Mouse (Mus musculus) lung, embryonic 14.5 days (tissue): Measurements from ENCODE around the gene C1s1. TPM values are rescaled to one million over a fixed set of nuclear protein-coding genes. Genes with fewer than 3 reads are reported as not detected.
"Not testable (repeated sequence)": the region's sequence is repeated elsewhere in the genome, so short reads cannot be mapped to it uniquely, and the experiment has no call there.

Experiments
- ATAC-seq: fragments of 200-750 bp; cut with Nextera tagmentation; 2 replicates; pipeline ENCODE4 v1.8.0; 2017; ENCODE audit warnings: mild to moderate bottlenecking, moderate TSS enrichment, moderate library complexity; ENCODE audit not compliant: insufficient read depth
- DNase-seq: peaks from one replicate; pipeline ENCODE4 v3.0.0-alpha.2; 2015
- H3K27ac ChIP-seq: fragments of 300-500 bp; sonication (generic); 2 replicates; pipeline ENCODE4 v1.5.1; 2014; ENCODE audit warnings: low read depth, mild to moderate bottlenecking, moderate library complexity
- H3K27me3 ChIP-seq: fragments of 300-500 bp; sonication (generic); 2 replicates; pipeline ENCODE4 v1.6.1; 2014; ENCODE audit warnings: low read length, control low read depth; ENCODE audit not compliant: insufficient read depth
- H3K36me3 ChIP-seq: fragments of 300-500 bp; sonication (generic); 2 replicates; pipeline ENCODE4 v1.6.1; 2014; ENCODE audit warnings: control low read depth; ENCODE audit not compliant: insufficient read depth
- H3K4me1 ChIP-seq: fragments of 300-500 bp; sonication (generic); 2 replicates; pipeline ENCODE4 v1.6.1; 2014; ENCODE audit warnings: antibody characterized with exemption, control low read depth; ENCODE audit not compliant: insufficient read depth
- H3K4me2 ChIP-seq: fragments of 300-500 bp; sonication (generic); 2 replicates; pipeline ENCODE4 v1.6.1; 2014; ENCODE audit warnings: mild to moderate bottlenecking
- H3K4me3 ChIP-seq: fragments of 300-500 bp; sonication (generic); 2 replicates; pipeline ENCODE4 v1.5.1; 2014; ENCODE audit warnings: low read depth, low read length
- H3K9ac ChIP-seq: fragments of 300-500 bp; sonication (generic); 2 replicates; pipeline ENCODE4 v1.6.1; 2014
- H3K9me3 ChIP-seq: fragments of 300-500 bp; sonication (generic); 2 replicates; pipeline ENCODE4 v1.6.1; 2016; ENCODE audit warnings: low read depth, low read length, control low read depth
- CTCF ChIP-seq: IDR thresholded peaks from 2 replicates; pipeline ENCODE4 v1.5.1; 2016; ENCODE audit warnings: antibody characterized with exemption, low read depth
- WGBS: fragments of 180-500 bp; shearing (Covaris S2); extraction: QIAGEN DNeasy Blood & Tissue Kit; methylation state at CpG from one replicate; pipeline ENCODE4 v1.1.7; 2014; 5-methylcytosine and 5-hydroxymethylcytosine counted together
- polyA plus RNA-seq: library from polyadenylated mRNA; unstranded; fragments of >200 nt; fragmentation: Nextera tagmentation; extraction: Ambion mirVana; gene quantifications from 2 replicates; pipeline ENCODE4 v1.2.1, GENCODE M21; 2014

C1s1 gene
- polyA plus RNA-seq, 1 experiment from 2014 or later, result 0.64 TPM

DNA sequence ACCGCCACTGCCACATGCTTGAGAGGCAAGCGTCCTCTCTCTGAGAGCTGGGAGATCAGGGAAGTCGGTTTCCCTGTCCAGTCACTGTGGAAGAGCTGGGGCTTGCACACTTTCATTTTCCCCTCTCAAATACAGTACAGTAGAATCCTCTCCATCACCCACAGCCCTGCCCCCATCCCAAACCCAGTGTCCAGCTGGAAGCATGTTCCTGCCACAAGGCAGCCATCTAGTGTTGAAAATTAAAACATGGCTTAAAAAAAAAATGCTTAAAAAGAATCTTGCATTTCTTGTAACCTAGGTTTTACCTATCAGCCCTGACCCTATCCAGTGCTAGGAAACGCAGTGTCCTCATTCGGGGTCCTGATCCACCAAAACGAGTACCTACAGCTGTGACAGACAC, 2.3 kb upstream of the C1s1 start:
- Histone ChIP-seq H3K4me3 (no peak overlapping the region), H3K9me3 (no peaks in the 10 kb centered on the region), H3K36me3 (no peaks in the 10 kb centered on the region), H3K27ac (no peak overlapping the region), H3K4me2 (no peak overlapping the region), H3K9ac (no peak overlapping the region), H3K4me1 (no peaks in the 10 kb centered on the region), H3K27me3 (no peaks in the 10 kb centered on the region)
- TF ChIP-seq CTCF, result 0 out of 2 replicates have a peak, but pooled peaks have one; percentile 24
- WGBS, result 75% methylated on average over 5 of the region's 6 CpGs
- ATAC-seq (peak; percentile 49; the same call in 1 of the 2 replicates), DNase-seq (peak; percentile 39)

- not testable (repeated sequence) for DNase-seq, H3K9ac ChIP-seq, H3K27ac ChIP-seq, H3K4me3 ChIP-seq, H3K27me3 ChIP-seq, H3K36me3 ChIP-seq, ATAC-seq, H3K9me3 ChIP-seq, H3K4me2 ChIP-seq, H3K4me1 ChIP-seq
- WGBS, result 72% methylated on average over 2 of the region's 2 CpGs
Measured at GRCm38 (mm10) chr6:124541176-124541575, 983 bp downstream of the C1s1 start.

DNA sequence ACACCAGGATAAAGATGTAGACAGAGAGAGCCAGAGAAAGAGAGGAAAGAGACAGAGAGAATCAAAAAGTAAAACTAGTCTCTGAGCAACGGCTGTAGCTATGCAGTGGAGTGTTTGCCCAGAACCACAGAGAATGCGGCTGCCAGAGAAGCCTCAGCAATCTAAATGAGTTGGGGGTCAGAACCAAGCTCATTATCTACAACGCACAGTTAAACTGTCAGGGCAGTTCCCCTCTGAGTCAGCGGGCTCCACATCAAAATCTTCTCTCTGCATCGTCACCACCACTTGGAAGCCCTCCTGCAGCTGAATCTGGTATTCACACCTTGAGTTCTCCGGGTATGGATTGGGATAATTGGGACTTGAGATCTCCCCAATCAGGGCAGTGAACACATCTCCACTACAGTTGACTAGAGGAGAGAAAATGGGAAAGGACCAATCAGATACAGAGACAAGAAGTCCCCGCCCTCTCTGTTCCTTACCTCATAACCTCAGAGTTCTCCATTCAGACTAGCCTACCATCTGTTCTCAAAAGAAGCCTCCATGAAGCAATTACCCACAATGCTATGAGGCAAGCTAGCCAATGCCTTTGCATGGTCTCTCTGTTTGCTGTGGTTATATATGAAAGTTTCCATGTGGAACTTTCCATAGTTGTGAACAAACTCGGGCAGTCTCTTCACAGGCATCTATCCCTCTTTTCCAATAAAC, 5.9 kb downstream of the C1s1 start:
- H3K9me3 ChIP-seq, ATAC-seq, H3K4me3 ChIP-seq, H3K27me3 ChIP-seq, H3K9ac ChIP-seq, H3K27ac ChIP-seq, H3K4me1 ChIP-seq, H3K36me3 ChIP-seq, DNase-seq, H3K4me2 ChIP-seq: not testable (repeated sequence)
- WGBS, result 60% methylated on average over 8 of the region's 8 CpGs

GRCm38 (mm10) chr6:124531077-124531476, 11.1 kb downstream of the C1s1 start:
- TF ChIP-seq CTCF, result no peak
- Histone ChIP-seq H3K27ac (no peak overlapping the region), H3K9me3 (no peaks in the 10 kb centered on the region), H3K9ac (no peak overlapping the region), H3K27me3 (no peaks in the 10 kb centered on the region), H3K4me2 (no peak overlapping the region), H3K4me1 (no peaks in the 10 kb centered on the region), H3K36me3 (no peaks in the 10 kb centered on the region), H3K4me3 (no peak overlapping the region)
- 77% methylated on average over 8 of the region's 8 CpGs for WGBS
- DNase-seq (no peak), ATAC-seq (no peak)

GRCm38 (mm10) chr6:124527881-124528280, 14.3 kb downstream of the C1s1 start:
- Histone ChIP-seq H3K27me3 (no peaks in the 10 kb centered on the region), H3K27ac (no peak overlapping the region), H3K4me3 (no peak overlapping the region), H3K4me1 (no peaks in the 10 kb centered on the region), H3K9me3 (no peaks in the 10 kb centered on the region), H3K36me3 (no peaks in the 10 kb centered on the region), H3K4me2 (no peak overlapping the region), H3K9ac (no peak overlapping the region)
- TF ChIP-seq CTCF, result no peak
- ATAC-seq (no peak), DNase-seq (no peak)
- 70% methylated on average over 3 of the region's 3 CpGs for WGBS

GRCm38 (mm10) chr6:124522082-124522481, 20.1 kb downstream of the C1s1 start:
- not testable (repeated sequence) for H3K27me3 ChIP-seq, H3K36me3 ChIP-seq, ATAC-seq, H3K4me3 ChIP-seq, H3K9me3 ChIP-seq, DNase-seq, H3K4me2 ChIP-seq, H3K27ac ChIP-seq, H3K9ac ChIP-seq, H3K4me1 ChIP-seq
- 59% methylated on average over 7 of the region's 7 CpGs for WGBS

- DNase-seq, ATAC-seq, H3K27me3 ChIP-seq, H3K4me2 ChIP-seq, H3K9me3 ChIP-seq, H3K9ac ChIP-seq, H3K4me1 ChIP-seq, H3K36me3 ChIP-seq, H3K4me3 ChIP-seq, H3K27ac ChIP-seq: not testable (repeated sequence)
- WGBS, result 86% methylated on average over 4 of the region's 4 CpGs
Measured at GRCm38 (mm10) chr6:124517733-124518132, 24.4 kb downstream of the C1s1 start.
